Mouse (Mus musculus): ENCODE results near the gene Secisbp2.

GRCm38 (mm10) chr13:51643924-51644828 lies 7.3 kb upstream of the Secisbp2 start:
- TF ChIP-seq CTCF (IDR thresholded peaks at IDR 0.05), result no peak
- no peak for TF ChIP-seq EP300 (IDR thresholded peaks at IDR 0.05; ENCODE audit: insufficient read depth, low read depth, low read length)
- no peak for TF ChIP-seq POLR2A (IDR thresholded peaks at IDR 0.05; ENCODE audit: insufficient read depth, low read depth, low read length)

Measured in heart, adult 2 months (tissue).